Comparison of ENCODE assay signal across 11 mouse cellular contexts in the genomic region with DNA sequence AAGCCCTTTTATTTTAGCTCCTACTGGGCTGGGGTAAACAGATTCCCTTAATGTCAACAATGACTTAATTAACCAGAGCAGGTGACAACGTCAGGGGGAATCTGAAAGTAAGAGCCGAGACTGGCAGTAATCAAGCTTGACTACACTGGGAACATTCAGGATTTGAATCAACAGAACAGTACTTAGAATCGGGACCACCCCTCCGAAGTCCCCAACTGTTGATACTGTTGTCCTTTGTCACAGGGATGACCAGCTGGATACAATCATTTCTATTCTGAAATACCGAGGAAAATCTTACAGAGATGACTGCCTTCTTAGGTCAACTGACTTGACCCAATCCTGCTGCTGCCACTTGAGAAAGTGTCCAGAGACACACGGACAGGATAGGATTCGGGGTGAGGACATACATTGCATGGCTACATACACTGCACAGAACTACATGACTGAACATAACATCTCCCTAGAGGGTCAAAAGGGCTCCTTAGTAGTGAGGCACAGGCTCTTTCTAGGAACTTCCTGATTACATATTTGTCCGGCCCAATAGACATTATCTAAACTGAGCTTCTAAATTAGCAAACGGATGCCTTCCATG.
DNase-seq lines count a peak whose midpoint lies in the region; ATAC-seq and TF ChIP-seq lines count a peak whose summit lies in the region.
"Had no signal": no experiment of that assay in that cellular context is flagged by ENCODE, and none has a peak within 500 bp of the region (broad histone marks: within the 10 kb centered on the region; RNA-seq: fewer than 3 reads in every experiment).

No protein-coding gene starts in this region.

- H3K9me3 ChIP-seq in kidney, postnatal 0 days (replicated peaks; ENCODE audit: low read length), result no peaks in the 10 kb centered on the region
- no peaks in the 10 kb centered on the region for H3K9me3 ChIP-seq in embryonic facial prominence, embryonic 14.5 days (ENCODE audit: control insufficient read depth, low read length)
- H3K9me3 ChIP-seq in hindbrain, embryonic 14.5 days (ENCODE audit: control insufficient read depth, low read length), result no peaks in the 10 kb centered on the region
- H3K9me3 ChIP-seq in midbrain, embryonic 16.5 days (replicated peaks; ENCODE audit: control insufficient read depth, low read length, poor library complexity, severe bottlenecking), result no peaks in the 10 kb centered on the region

- no peak overlapping the region for H3K9ac ChIP-seq in kidney, postnatal 0 days (ENCODE audit: low read depth, low read length)
- H3K9ac ChIP-seq in embryonic facial prominence, embryonic 14.5 days (ENCODE audit: low read depth, low read length), result peak overlapping the region; percentile 94; the same call in 1 of the 2 replicates
- H3K9ac ChIP-seq in hindbrain, embryonic 14.5 days, result no peak overlapping the region
- no peak overlapping the region for H3K9ac ChIP-seq in midbrain, embryonic 16.5 days (ENCODE audit: low read depth, low read length)

- no peaks in the 10 kb centered on the region for H3K27me3 ChIP-seq in kidney, postnatal 0 days (ENCODE audit: insufficient read depth, low read length)
- H3K27me3 ChIP-seq in embryonic facial prominence, embryonic 14.5 days (replicated peaks; ENCODE audit: control insufficient read depth, insufficient read depth, low read length), result no peaks in the 10 kb centered on the region
- no peaks in the 10 kb centered on the region; the same call in 1 of the 2 replicates for H3K27me3 ChIP-seq in hindbrain, embryonic 14.5 days (ENCODE audit: control insufficient read depth, insufficient read depth, low read length)
- H3K27me3 ChIP-seq in midbrain, embryonic 16.5 days (ENCODE audit: control insufficient read depth, insufficient read depth, low read depth, low read length), result no peaks in the 10 kb centered on the region; the same call in 1 of the 2 replicates

- DNase-seq in kidney, postnatal 0 days (ENCODE audit: low spot score), result no peak
- DNase-seq in kidney, adult 8-10 months, result no peak
- DNase-seq in embryonic facial prominence, embryonic 14.5 days (ENCODE audit: low spot score), result no peak
- DNase-seq in hindbrain, embryonic 14.5 days (ENCODE audit: low spot score), result no peak
- no peak for DNase-seq in adrenal gland, adult 18-20 months (ENCODE audit: low spot score in 2 of 2)
- DNase-seq in adrenal gland, postnatal 10 days, result no peak
- DNase-seq in cerebellum, adult 11-12 months, result no peak
- DNase-seq: cerebellum, adult 11 months; right cerebral cortex, postnatal 25 days; thymus, postnatal 25 days had no signal

- 30% methylated on average over 9 of the region's 9 CpGs for WGBS in kidney, postnatal 0 days
- 23% methylated on average over 9 of the region's 9 CpGs for WGBS in embryonic facial prominence, embryonic 14.5 days
- WGBS in hindbrain, embryonic 14.5 days, result 23% methylated on average over 9 of the region's 9 CpGs
- 26% methylated on average over 9 of the region's 9 CpGs for WGBS in midbrain, embryonic 16.5 days

- peaks cover 23% of the 10 kb centered on the region; the same call in 1 of the 2 replicates for H3K4me1 ChIP-seq in kidney, postnatal 0 days (replicated peaks; ENCODE audit: insufficient read depth, low read length)
- peaks cover 54% of the 10 kb centered on the region for H3K4me1 ChIP-seq in embryonic facial prominence, embryonic 14.5 days (ENCODE audit: control insufficient read depth, insufficient read depth, low read length)
- peaks cover 50% of the 10 kb centered on the region for H3K4me1 ChIP-seq in hindbrain, embryonic 14.5 days (replicated peaks; ENCODE audit: control insufficient read depth, insufficient read depth, low read length)
- peaks cover 46% of the 10 kb centered on the region for H3K4me1 ChIP-seq in midbrain, embryonic 16.5 days (ENCODE audit: control insufficient read depth, insufficient read depth, low read length)

- no peaks in the 10 kb centered on the region for H3K36me3 ChIP-seq in kidney, postnatal 0 days (ENCODE audit: insufficient read depth, low read length)
- H3K36me3 ChIP-seq in embryonic facial prominence, embryonic 14.5 days (ENCODE audit: control insufficient read depth, insufficient read depth, low read length), result peaks cover 18% of the 10 kb centered on the region
- no peaks in the 10 kb centered on the region for H3K36me3 ChIP-seq in hindbrain, embryonic 14.5 days (replicated peaks; ENCODE audit: control insufficient read depth, insufficient read depth)
- H3K36me3 ChIP-seq in midbrain, embryonic 16.5 days (ENCODE audit: control insufficient read depth, insufficient read depth, low read length), result no peaks in the 10 kb centered on the region

- ATAC-seq in kidney, postnatal 0 days (replicated peaks; ENCODE audit: low FRiP score, low read depth), result no peak
- no peak for ATAC-seq in embryonic facial prominence, embryonic 14.5 days (ENCODE audit: low read depth)
- ATAC-seq in hindbrain, embryonic 14.5 days (ENCODE audit: low FRiP score), result no peak
- ATAC-seq in midbrain, embryonic 16.5 days, result no peak

- H3K4me2 ChIP-seq in kidney, postnatal 0 days (ENCODE audit: low read length), result peak overlapping the region; percentile 28
- H3K4me2 ChIP-seq in embryonic facial prominence, embryonic 14.5 days (ENCODE audit: low read depth, low read length), result peak overlapping the region; percentile 78
- peak overlapping the region; percentile 83 for H3K4me2 ChIP-seq in hindbrain, embryonic 14.5 days (replicated peaks)
- peak overlapping the region; percentile 29 for H3K4me2 ChIP-seq in midbrain, embryonic 16.5 days (ENCODE audit: low read length)

- H3K27ac ChIP-seq in kidney, postnatal 0 days, result 0 out of 2 replicates have a peak overlapping the region, but pooled peaks have one; percentile 25
- H3K27ac ChIP-seq in embryonic facial prominence, embryonic 14.5 days (replicated peaks; ENCODE audit: low read depth, low read length), result peak overlapping the region; percentile 24; the same call in 1 of the 2 replicates
- no peak overlapping the region for H3K27ac ChIP-seq in hindbrain, embryonic 14.5 days
- no peak overlapping the region for H3K27ac ChIP-seq in midbrain, embryonic 16.5 days (ENCODE audit: low read length)

- TF ChIP-seq CTCF in kidney, postnatal 0 days (IDR thresholded peaks at IDR 0.05; ENCODE audit: low read depth), result no peak

- no peak overlapping the region for H3K4me3 ChIP-seq in kidney, postnatal 0 days (replicated peaks; ENCODE audit: low read depth, low read length)
- H3K4me3 ChIP-seq in embryonic facial prominence, embryonic 14.5 days (ENCODE audit: low read depth, low read length), result peak overlapping the region; percentile 79
- H3K4me3 ChIP-seq in hindbrain, embryonic 14.5 days (replicated peaks; ENCODE audit: low read length), result no peak overlapping the region
- H3K4me3 ChIP-seq in midbrain, embryonic 16.5 days (ENCODE audit: low read depth, low read length), result no peak overlapping the region

Comparison
In these comparisons a context has a peak if more than half of its experiments do, and no peak if none do; other contexts are left out.
1. H3K27ac ChIP-seq: peak in kidney, postnatal 0 days (single experiment) and embryonic facial prominence, embryonic 14.5 days (single experiment); none in hindbrain, embryonic 14.5 days (single experiment) and midbrain, embryonic 16.5 days (single experiment).
2. H3K4me2 ChIP-seq: peak in every context shown above with its lines; median percentile 83 in hindbrain, embryonic 14.5 days; 78 in embryonic facial prominence, embryonic 14.5 days; 29 in midbrain, embryonic 16.5 days; 28 in kidney, postnatal 0 days.